Mouse (Mus musculus) activated CD4-positive, CD25-positive, alpha-beta regulatory T cell (primary cell): ENCODE measurements around the gene Rab11fip4. TPM values are rescaled to one million over a fixed set of nuclear protein-coding genes. Genes with fewer than 3 reads are reported as not detected.

Experiments
- polyA plus RNA-seq, 2 experiments: library from polyadenylated mRNA; unstranded; fragments of 100-300 nt; shearing (Covaris generic); gene quantifications; one replicate each; pipeline ENCODE4 v1.2.1; 2017

Rab11fip4 gene
- polyA plus RNA-seq: 10 to 100 TPM; 16.5 to 24.6 TPM

DNA sequence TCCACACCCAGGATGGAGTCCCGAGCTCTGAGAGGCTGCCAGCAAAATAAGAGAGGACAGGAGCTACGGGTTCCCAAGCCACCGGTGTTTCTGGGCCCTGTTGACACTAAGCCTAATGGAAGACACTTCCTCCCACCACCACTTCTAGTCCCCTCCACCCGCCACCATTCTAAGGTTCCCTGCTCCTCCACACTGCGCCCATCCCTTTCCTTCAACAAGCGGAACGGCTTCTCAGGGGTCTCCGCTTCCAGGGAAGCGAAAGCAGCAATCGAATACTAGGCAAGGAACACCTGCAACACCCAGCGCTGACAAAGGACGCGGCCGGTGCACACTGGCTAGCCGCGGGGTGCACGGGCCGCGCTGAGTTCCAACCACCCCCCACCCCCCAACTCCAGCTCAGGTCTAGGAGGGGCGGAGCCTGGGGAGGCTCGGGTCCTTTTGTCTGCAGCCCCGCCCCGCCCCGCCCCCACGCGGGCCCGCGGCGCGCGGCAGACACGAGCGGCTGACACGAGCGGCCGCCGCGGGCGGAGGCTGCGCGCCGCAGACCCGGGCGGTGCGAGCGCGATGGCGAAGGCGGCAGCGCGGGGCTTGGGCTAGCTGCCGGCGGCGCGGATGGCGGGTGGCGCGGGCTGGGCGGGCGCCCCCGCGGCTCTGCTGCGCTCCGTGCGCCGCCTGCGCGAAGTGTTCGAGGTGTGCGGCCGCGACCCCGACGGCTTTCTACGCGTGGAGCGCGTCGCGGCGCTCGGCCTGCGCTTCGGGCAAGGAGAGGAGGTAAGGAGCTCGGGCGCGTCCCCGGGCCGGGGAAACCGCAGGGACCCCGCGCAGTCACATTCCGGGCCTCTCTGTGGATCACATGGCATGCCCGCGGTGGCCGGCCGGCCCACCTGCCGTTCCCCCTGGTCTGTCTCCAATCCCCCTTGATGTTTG is at the start of gene Rab11fip4:
Gene Rab11fip4, plus strand, starts transcription at position 549 of the 927 bp plus-strand sequence.

Other genes starting within 250 kb of the Rab11fip4 start
- not detected for gene Omg, start 87.1 kb upstream of the Rab11fip4 start, polyA plus RNA-seq
- 10 to 100 TPM; 59.4 to 66.3 TPM for gene Evi2b, start 67.5 kb upstream of the Rab11fip4 start, polyA plus RNA-seq
- 1 to 10 TPM; 3.2 to 4.1 TPM for gene Evi2, start 60.6 kb upstream of the Rab11fip4 start, polyA plus RNA-seq
- gene Evi2a, start 60.6 kb upstream of the Rab11fip4 start, polyA plus RNA-seq: 10 to 100 TPM; 28.2 to 33.4 TPM